ENCODE assay signal across 8 mouse cellular contexts in the genomic region with DNA sequence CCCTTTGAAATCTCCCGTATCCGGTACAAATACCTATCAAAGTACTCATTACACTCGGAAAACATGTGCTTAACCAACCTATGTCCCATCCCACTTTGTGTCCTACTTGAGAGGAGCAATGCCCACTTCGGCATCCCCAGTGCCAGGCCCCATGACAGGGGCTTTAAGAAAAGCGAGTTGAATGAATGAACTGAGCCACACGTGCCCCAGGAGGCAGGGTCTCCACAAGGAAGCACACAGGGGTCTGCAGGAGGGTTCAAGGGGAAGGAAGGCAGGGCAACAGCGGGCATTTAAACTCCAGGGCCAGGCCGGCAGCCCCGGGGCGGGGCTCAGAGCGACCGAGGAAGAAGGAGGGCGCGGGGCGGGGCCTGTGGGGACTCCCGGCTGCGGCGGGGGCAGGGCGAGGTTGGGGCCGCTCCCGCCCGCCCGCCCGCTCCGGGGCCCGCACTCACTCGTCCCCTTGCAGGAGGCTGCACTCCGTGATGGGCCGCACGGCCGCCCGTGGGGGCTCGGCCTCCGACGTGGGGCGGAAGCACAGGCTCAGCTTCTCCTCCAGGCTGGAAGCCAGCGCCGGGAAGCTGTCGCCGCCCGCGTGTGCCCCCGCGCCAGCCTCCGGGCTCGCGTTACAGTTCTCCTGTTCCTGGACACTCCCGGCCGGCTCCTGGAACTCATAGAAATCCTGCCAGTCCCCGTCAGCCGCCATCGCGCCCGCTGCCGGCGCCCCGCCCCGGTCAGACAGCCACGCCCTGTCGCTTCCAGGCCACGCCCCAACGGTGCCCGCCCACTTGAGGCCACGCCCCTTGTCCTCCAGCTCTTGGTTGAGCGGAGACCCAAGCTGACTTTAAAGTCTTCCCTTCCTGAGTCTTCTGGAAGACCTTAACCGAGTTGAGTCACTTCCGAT. TPM values are rescaled to one million over a fixed set of nuclear protein-coding genes. Genes with fewer than 3 reads are reported as not detected.
DNase-seq lines count a peak whose midpoint lies in the region; ATAC-seq and TF ChIP-seq lines count a peak whose summit lies in the region.

A gene (minus strand): TSS at position 772 of the 901 bp plus-strand sequence.

- H3K36me3 ChIP-seq in heart, embryonic 11.5 days (ENCODE audit: control insufficient read depth, insufficient read depth, low read length): no peaks in the 10 kb centered on the region
- H3K36me3 ChIP-seq in kidney, embryonic 16.5 days (ENCODE audit: insufficient read depth, low read length): no peaks in the 10 kb centered on the region
- H3K36me3 ChIP-seq in liver, adult 2 months (ENCODE audit: control insufficient read depth, insufficient read depth, low read length): no peaks in the 10 kb centered on the region
- no peaks in the 10 kb centered on the region for H3K36me3 ChIP-seq in myocyte (ENCODE audit: control insufficient read depth, insufficient read depth)
- H3K36me3 ChIP-seq in splenic B cell, adult 2 months (ENCODE audit: control insufficient read depth, insufficient read depth, low read length, poor library complexity, severe bottlenecking): no peaks in the 10 kb centered on the region

- no peaks in the 10 kb centered on the region for H3K27me3 ChIP-seq in heart, embryonic 11.5 days (ENCODE audit: control insufficient read depth, insufficient read depth, low read length)
- H3K27me3 ChIP-seq in kidney, embryonic 16.5 days (ENCODE audit: insufficient read depth, low read length): no peaks in the 10 kb centered on the region
- no peaks in the 10 kb centered on the region for H3K27me3 ChIP-seq in liver, adult 2 months (ENCODE audit: control insufficient read depth, insufficient read depth, low read length)
- no peaks in the 10 kb centered on the region for H3K27me3 ChIP-seq in myocyte (ENCODE audit: control insufficient read depth, insufficient read depth, insufficient read length)
- H3K27me3 ChIP-seq in splenic B cell, adult 2 months (ENCODE audit: control insufficient read depth, insufficient read depth, low read length, poor library complexity, severe bottlenecking): no peaks in the 10 kb centered on the region

- TF ChIP-seq POLR2A in bone marrow macrophage, adult 2 months (IDR thresholded peaks at IDR 0.05; ENCODE audit: borderline replicate concordance, low read depth, low read length): no peak
- TF ChIP-seq POLR2A in liver, adult 2 months (IDR thresholded peaks at IDR 0.05; ENCODE audit: extremely low read depth, insufficient read depth, low read length): peak; percentile 55; the same call in 1 of the 2 replicates
- peak; percentile 55 for TF ChIP-seq POLR2A in myocyte (IDR thresholded peaks at IDR 0.05; ENCODE audit: insufficient read length, low read depth)

- no peaks in the 10 kb centered on the region for H3K9me3 ChIP-seq in heart, embryonic 11.5 days (replicated peaks; ENCODE audit: control insufficient read depth, low read length)
- H3K9me3 ChIP-seq in kidney, embryonic 16.5 days (ENCODE audit: low read length): no peaks in the 10 kb centered on the region

- peak within 1 kb of the TSS; percentile 88 for H3K9ac ChIP-seq in heart, embryonic 11.5 days (ENCODE audit: low read depth, low read length)
- peak within 1 kb of the TSS; percentile 88 for H3K9ac ChIP-seq in kidney, embryonic 16.5 days (replicated peaks; ENCODE audit: low read length)
- H3K9ac ChIP-seq in liver, adult 2 months (ENCODE audit: low read depth, low read length): peak within 1 kb of the TSS; percentile 96

- peak within 1 kb of the TSS; percentile 55 for H3ac ChIP-seq in myocyte (ENCODE audit: control insufficient read depth, insufficient read length)

- 1% methylated on average over 54 of the region's 67 CpGs for WGBS in heart, embryonic 11.5 days (ENCODE audit: insufficient replicate concordance)
- WGBS in kidney, embryonic 16.5 days: under 1% methylated on average over 49 of the region's 67 CpGs
- under 1% methylated on average over 60 of the region's 67 CpGs for WGBS in liver, adult 2 months

- H3K27ac ChIP-seq in bone marrow macrophage, adult 2 months (ENCODE audit: insufficient read depth, low read depth, low read length): peak within 1 kb of the TSS; percentile 85
- peak within 1 kb of the TSS; percentile 96 for H3K27ac ChIP-seq in heart, embryonic 11.5 days (ENCODE audit: low read depth, low read length)
- H3K27ac ChIP-seq in kidney, embryonic 16.5 days (ENCODE audit: low read length): peak within 1 kb of the TSS; percentile 98
- H3K27ac ChIP-seq in liver, adult 2 months (replicated peaks; ENCODE audit: insufficient read depth, low read depth, low read length): peak within 1 kb of the TSS; percentile 99

- peaks cover 14% of the 10 kb centered on the region for H3K4me1 ChIP-seq in bone marrow macrophage, adult 2 months (ENCODE audit: control insufficient read depth, insufficient read depth, low read length)
- 0 out of 2 replicates have a peak, but pooled peaks cover 3% of the 10 kb centered on the region for H3K4me1 ChIP-seq in heart, embryonic 11.5 days (ENCODE audit: control insufficient read depth, insufficient read depth, low read length)
- H3K4me1 ChIP-seq in kidney, embryonic 16.5 days (ENCODE audit: insufficient read depth, low read length): peaks cover 11% of the 10 kb centered on the region; the same call in 1 of the 2 replicates
- peaks cover 5% of the 10 kb centered on the region; the same call in 1 of the 2 replicates for H3K4me1 ChIP-seq in liver, adult 2 months (ENCODE audit: control insufficient read depth, insufficient read depth, low read length)

- peak within 1 kb of the TSS; percentile 87 for H3K4me2 ChIP-seq in heart, embryonic 11.5 days
- peak within 1 kb of the TSS; percentile 74 for H3K4me2 ChIP-seq in kidney, embryonic 16.5 days (replicated peaks; ENCODE audit: low read depth, low read length)
- H3K4me2 ChIP-seq in myocyte (ENCODE audit: low read depth): peak within 1 kb of the TSS; percentile 82

- ATAC-seq in erythroblast, adult 5-6 weeks (replicated peaks; ENCODE audit: low FRiP score, poor library complexity, severe bottlenecking): peak; percentile 94
- peak; percentile 95 for ATAC-seq in heart, embryonic 11.5 days (replicated peaks; ENCODE audit: insufficient number of reproducible peaks, low FRiP score, low TSS enrichment)
- ATAC-seq in kidney, embryonic 16.5 days (ENCODE audit: low FRiP score, low TSS enrichment): peak; percentile 98

- peak within 1 kb of the TSS; percentile 86 for H3K4me3 ChIP-seq in bone marrow macrophage, adult 2 months (ENCODE audit: insufficient read depth, low read length)
- peak within 1 kb of the TSS; percentile 71 for H3K4me3 ChIP-seq in heart, embryonic 11.5 days (ENCODE audit: low read depth, low read length)
- peak within 1 kb of the TSS; percentile 81 for H3K4me3 ChIP-seq in kidney, embryonic 16.5 days (ENCODE audit: low read length)
- peak within 1 kb of the TSS; percentile 96 for H3K4me3 ChIP-seq in liver, adult 2 months (ENCODE audit: insufficient read depth, low read depth, low read length)
- peak within 1 kb of the TSS; percentile 42 for H3K4me3 ChIP-seq in myocyte

- peaks cover 23% of the 10 kb centered on the region for H3K79me2 ChIP-seq in liver, adult 2 months (ENCODE audit: control insufficient read depth, insufficient read depth, low read length)
- peaks cover 4% of the 10 kb centered on the region for H3K79me2 ChIP-seq in myocyte (ENCODE audit: control insufficient read depth, insufficient read depth)

- no peak for TF ChIP-seq CTCF in bone marrow macrophage, adult 2 months (IDR thresholded peaks at IDR 0.05; ENCODE audit: low read depth, low read length)
- no peak for TF ChIP-seq CTCF in liver, adult 2 months (IDR thresholded peaks at IDR 0.05; ENCODE audit: low read depth, low read length)

- peak; percentile 84 for DNase-seq in A20 (ENCODE audit: low read depth, low spot score)
- DNase-seq in liver, adult 2 months (ENCODE audit: extremely low read depth, low read depth, low spot score): peak; percentile 73
- DNase-seq in splenic B cell, adult 2 months (ENCODE audit: low read depth, low spot score): peak; percentile 88

TF ChIP-seq in myocyte, 11 proteins besides CTCF, POLR2A, EP300 and RAD21:
- TF ChIP-seq MYOD1 (IDR thresholded peaks at IDR 0.05; ENCODE audit: control insufficient read depth in 1 of 3, insufficient read length in 2 of 3, low read depth in 2 of 3) (no peak), POLR2AphosphoS2 (IDR thresholded peaks at IDR 0.05; ENCODE audit: insufficient read length, low read depth) (peak; percentile 34)

RNA-seq across cellular contexts. Expression of the gene that starts here (rescaled TPM):
- 45.4 and 49.2 TPM in 2 replicates for polyA plus RNA-seq in bone marrow macrophage, adult 2 months (2012; ENCODE audit: insufficient read depth, insufficient read length, missing spikeins)
- total RNA-seq in erythroblast, adult 5-6 weeks (2015; ENCODE audit: low replicate concordance): 1.9 and 12.7 TPM in 2 replicates
- 13.2 and 14.9 TPM in 2 replicates for total RNA-seq in erythroblast, adult 5-6 weeks (2017; ENCODE audit: low replicate concordance)
- 43.5 and 55.5 TPM in 2 replicates for polyA plus RNA-seq in heart, embryonic 11.5 days (2014; fragmentation: Nextera tagmentation; extraction: Ambion mirVana)
- 42.8 TPM in 2 replicates for polyA plus RNA-seq in kidney, embryonic 16.5 days (2015; fragmentation: Nextera tagmentation; extraction: Ambion mirVana)
- 27.9 and 28.9 TPM in 2 replicates for total RNA-seq in liver, adult 2 months (2014; rRNA removed)
- polyA plus RNA-seq in liver, adult 2 months (2012; rRNA removed): 18.2 and 18.8 TPM in 2 replicates
- 19.0 TPM for polyA plus RNA-seq in myocyte (2012; fragmentation: generic; extraction: Trizol)

Comparison
In these comparisons a context has a peak if more than half of its experiments do, and no peak if none do; other contexts are left out.
1. Peak in every context shown above with its lines: DNase-seq, ATAC-seq, H3K4me3 ChIP-seq and H3K27ac ChIP-seq.
2. H3K4me3 ChIP-seq: peak in every context shown above with its lines; median percentile 96 in liver, adult 2 months; 86 in bone marrow macrophage, adult 2 months; 81 in kidney, embryonic 16.5 days; 71 in heart, embryonic 11.5 days; 42 in myocyte.